Mouse (Mus musculus) liver, embryonic 14.5 days (tissue): ENCODE measurements around the gene Cerk. TPM values are rescaled to one million over a fixed set of nuclear protein-coding genes. Genes with fewer than 3 reads are reported as not detected.

Source experiments
- ATAC-seq: fragments of 200-750 bp; cut with Nextera tagmentation; 2 replicates; pipeline ENCODE4 v1.8.0; 2017; ENCODE audit warnings: moderate number of reproducible peaks, mild to moderate bottlenecking, moderate library complexity; ENCODE audit not compliant: insufficient read depth
- DNase-seq, 3 experiments: peaks; one replicate each; pipeline ENCODE4 v3.0.0-alpha.2; 2012 to 2013; ENCODE audit warnings: low read depth in 3 of 3, low spot score in 3 of 3
- H3K27ac ChIP-seq: fragments of 300-500 bp; sonication (generic); 2 replicates; pipeline ENCODE4 v1.5.1; 2014; ENCODE audit warnings: moderate library complexity, mild to moderate bottlenecking, control low read depth, inconsistent platforms
- H3K27me3 ChIP-seq: fragments of 300-500 bp; sonication (generic); 2 replicates; pipeline ENCODE4 v1.6.1; 2014; ENCODE audit warnings: mild to moderate bottlenecking, low read length, moderate library complexity; ENCODE audit not compliant: control insufficient read depth, insufficient read depth
- H3K36me3 ChIP-seq: fragments of 300-500 bp; sonication (generic); replicated peaks from 2 replicates; pipeline ENCODE4 v1.6.1; 2014; ENCODE audit warnings: low read depth; ENCODE audit not compliant: control insufficient read depth, insufficient read depth
- H3K4me1 ChIP-seq, 2 experiments: fragments of 200-500 bp in 1 of 2; fragments of 300-500 bp in 1 of 2; sonication (generic) in 1 of 2; replicated peaks; 2 replicates each; pipeline ENCODE4 v1.6.1; 2012 to 2014; ENCODE audit warnings: antibody characterized with exemption in 1 of 2, inconsistent platforms in 1 of 2, low read length in 1 of 2; ENCODE audit not compliant: control insufficient read depth in 2 of 2, insufficient read depth in 2 of 2
- H3K4me2 ChIP-seq: fragments of 300-500 bp; sonication (generic); 2 replicates; pipeline ENCODE4 v1.6.1; 2014; ENCODE audit warnings: low read depth, mild to moderate bottlenecking, control low read depth, moderate library complexity
- H3K4me3 ChIP-seq, 2 experiments: fragments of 200-500 bp in 1 of 2; fragments of 300-500 bp in 1 of 2; sonication (generic) in 1 of 2; 2 replicates each; pipeline ENCODE4 v1.5.1; 2012 to 2014; ENCODE audit warnings: low read depth in 2 of 2, low read length in 2 of 2, mild to moderate bottlenecking in 2 of 2, control low read depth in 1 of 2, inconsistent platforms in 1 of 2, moderate library complexity in 1 of 2; ENCODE audit not compliant: insufficient read depth in 1 of 2
- H3K9ac ChIP-seq: fragments of 300-500 bp; sonication (generic); replicated peaks from 2 replicates; pipeline ENCODE4 v1.6.1; 2014; ENCODE audit warnings: mild to moderate bottlenecking, control low read depth, moderate library complexity
- H3K9me3 ChIP-seq: fragments of 300-500 bp; sonication (generic); 2 replicates; pipeline ENCODE4 v1.6.1; 2016; ENCODE audit warnings: low read length, mixed read lengths; ENCODE audit not compliant: control insufficient read depth
- CTCF ChIP-seq: IDR thresholded peaks from 2 replicates; pipeline ENCODE4 v1.5.1; 2016; ENCODE audit warnings: antibody characterized with exemption, low read depth, control low read depth
- EP300 ChIP-seq: IDR thresholded peaks from 2 replicates; pipeline ENCODE4 v1.6.1; 2016; ENCODE audit warnings: antibody characterized with exemption, low read depth
- WGBS: fragments of 180-500 bp; shearing (Covaris S2); extraction: QIAGEN DNeasy Blood & Tissue Kit; methylation state at CpG from one replicate; pipeline ENCODE4 v1.1.7; 2014; ENCODE audit not compliant: insufficient replicate concordance; 5-methylcytosine and 5-hydroxymethylcytosine counted together
- polyA plus RNA-seq, 2 experiments: library from polyadenylated mRNA; depleted of rRNA in 1 of 2; stranded (reverse) in 1 of 2; unstranded in 1 of 2; fragments of >200 nt; fragmentation: Nextera tagmentation in 1 of 2; extraction: Ambion mirVana in 1 of 2; gene quantifications; 2 replicates each; pipeline versions ENCODE4 v1.2.1 to v1.2.3; 2012 to 2014

The Cerk gene
- 2.4 and 2.9 TPM in 2 replicates for polyA plus RNA-seq (2012; rRNA removed)
- 2.7 and 3.3 TPM in 2 replicates for polyA plus RNA-seq (2014; fragmentation: Nextera tagmentation; extraction: Ambion mirVana)

- ATAC-seq, result peak; percentile 44
- H3K4me1 ChIP-seq, result peaks cover 0 to 3% of the 10 kb centered on the region in 2 experiments; a peak in 2 of 4 replicates
- peak within 1 kb of the TSS; percentile 59 to 66 for H3K4me3 ChIP-seq
- H3K27me3 ChIP-seq, result peaks cover 13% of the 10 kb centered on the region; the same call in 1 of the 2 replicates
- peak within 1 kb of the TSS; percentile 69 for H3K4me2 ChIP-seq
- H3K27ac ChIP-seq, result no peak within 1 kb of the TSS
- 2% methylated on average over 40 of the region's 43 CpGs for WGBS
- 0 out of 2 replicates have a peak, but pooled peaks have one; percentile 32 for TF ChIP-seq CTCF
- no peak for TF ChIP-seq EP300
- DNase-seq, result no peak
- H3K36me3 ChIP-seq, result no peaks in the 10 kb centered on the region
- peak within 1 kb of the TSS; percentile 54 for H3K9ac ChIP-seq
- no peaks in the 10 kb centered on the region for H3K9me3 ChIP-seq
Measured at GRCm38 (mm10) chr15:86185689-86186569, at the start of gene Cerk. Gene Cerk (minus strand): TSS chr15:86186141.

GRCm38 (mm10) chr15:86234517-86235441, 48.8 kb upstream of the Cerk start:
- H3K27ac ChIP-seq, result no peak overlapping the region
- DNase-seq (no peak), ATAC-seq (no peak)

GRCm38 (mm10) chr15:86234001-86234400, 48.1 kb upstream of the Cerk start:
- TF ChIP-seq CTCF, result no peak
- TF ChIP-seq EP300, result no peak
- ATAC-seq (no peak), DNase-seq (no peak)
- 64% methylated on average over 5 of the region's 5 CpGs for WGBS
- H3K27me3 ChIP-seq, result no peaks in the 10 kb centered on the region
- H3K4me3 ChIP-seq, result no peak overlapping the region
- H3K9me3 ChIP-seq, result no peaks in the 10 kb centered on the region
- H3K9ac ChIP-seq, result no peak overlapping the region
- no peaks in the 10 kb centered on the region for H3K36me3 ChIP-seq
- no peak overlapping the region for H3K4me2 ChIP-seq
- H3K4me1 ChIP-seq, result peaks cover 0 to 3% of the 10 kb centered on the region in 2 experiments; a peak in 2 of 4 replicates
- H3K27ac ChIP-seq, result no peak overlapping the region

More at GRCm38 (mm10) chr15:86234517-86235441, 48.8 kb upstream of the Cerk start:
- Histone ChIP-seq H3K4me3 (no peak overlapping the region), H3K4me1 (no peaks in the 10 kb centered on the region), H3K4me2 (no peak overlapping the region), H3K9ac (no peak overlapping the region), H3K36me3 (no peaks in the 10 kb centered on the region), H3K27me3 (no peaks in the 10 kb centered on the region), H3K9me3 (no peaks in the 10 kb centered on the region)
- TF ChIP-seq CTCF (no peak), EP300 (no peak)
- 58% methylated on average over 22 of the region's 22 CpGs for whole genome bisulfite sequencing

- Histone ChIP-seq H3K36me3 (no peaks in the 10 kb centered on the region), H3K27ac (no peak overlapping the region), H3K4me1 (peaks cover 0 to 3% of the 10 kb centered on the region in 2 experiments; a peak in 2 of 4 replicates), H3K4me2 (no peak overlapping the region), H3K9ac (no peak overlapping the region), H3K27me3 (no peaks in the 10 kb centered on the region), H3K9me3 (no peaks in the 10 kb centered on the region), H3K4me3 (no peak overlapping the region)
- TF ChIP-seq CTCF (no peak), EP300 (no peak)
- WGBS, result 59% methylated on average over 7 of the region's 7 CpGs
- DNase-seq (no peak), ATAC-seq (no peak)
Measured at GRCm38 (mm10) chr15:86231831-86232512, 46.0 kb upstream of the Cerk start.
